Mouse (Mus musculus): ENCODE measurements around the gene Lax1. TPM values are rescaled to one million over a fixed set of nuclear protein-coding genes. Genes with fewer than 3 reads are reported as not detected.

The Lax1 gene
- total RNA-seq, 2 experiments from 2014 or later = 0.63 to 0.75 TPM

- no peak for DNase-seq (ENCODE audit: extremely low spot score in 1 of 2, low spot score in 2 of 2)
- intact Hi-C loops (cut with DNase I) = no loop called here
Observed at GRCm38 (mm10) chr1:133656811-133657210, 33.1 kb downstream of the Lax1 start.

DNA sequence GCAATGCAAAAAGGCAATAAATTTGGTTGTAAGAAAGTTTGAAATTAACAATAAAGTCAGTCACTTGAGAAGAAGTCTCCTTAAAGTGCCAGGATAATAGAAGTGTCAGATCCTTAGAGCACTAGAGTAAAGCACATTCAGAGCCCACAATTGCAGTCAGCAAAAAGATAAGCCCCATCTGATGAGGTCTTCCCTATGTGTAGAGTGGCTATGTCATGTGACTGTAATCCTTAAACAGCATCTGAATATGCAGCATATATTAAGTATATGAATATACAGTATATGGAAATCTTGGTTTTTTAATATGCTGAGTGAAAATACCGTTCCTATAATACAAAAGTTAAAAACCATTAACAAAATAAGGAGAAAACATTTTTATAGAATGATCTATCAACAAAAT lies 36.9 kb downstream of the Lax1 start:
- DNase-seq (ENCODE audit: extremely low spot score in 1 of 2, low spot score in 2 of 2) = no peak
- intact Hi-C loops (cut with DNase I) = no loop called here

DNA sequence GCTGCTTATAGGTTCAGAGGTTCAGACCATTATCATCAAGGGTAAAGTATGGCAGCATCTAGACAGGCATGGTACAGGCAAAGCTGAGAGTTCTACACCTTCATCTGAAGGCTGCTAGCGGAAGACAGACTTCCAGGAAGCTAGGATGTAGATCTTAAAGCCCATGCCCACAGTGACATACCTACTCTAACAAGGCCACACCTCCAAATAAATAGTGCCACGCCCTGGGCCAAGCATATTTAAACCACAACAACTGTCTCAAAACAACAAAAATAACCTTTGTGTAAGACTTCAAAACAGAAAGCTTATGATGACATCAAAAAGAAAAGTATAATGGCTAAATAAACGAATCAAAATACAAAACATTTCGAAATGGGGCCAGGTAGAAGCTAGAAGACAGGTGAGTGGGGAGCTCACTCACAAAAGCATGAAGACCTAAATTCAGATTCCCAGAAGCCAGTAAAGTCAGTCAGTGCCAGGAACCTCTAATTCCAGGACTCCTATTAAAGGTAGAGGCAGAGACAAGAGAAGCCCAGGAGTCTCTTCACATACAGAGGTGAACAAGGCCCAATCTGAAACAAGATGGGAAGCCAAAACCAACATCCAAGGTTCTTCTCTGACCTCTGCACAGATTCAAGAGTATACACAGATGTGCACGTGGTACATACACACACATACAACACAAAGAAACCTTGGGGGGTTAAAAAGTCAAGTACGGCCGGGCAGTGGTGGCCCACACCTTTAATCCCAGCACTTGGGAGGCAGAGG lies 39.4 kb downstream of the Lax1 start:
- intact Hi-C loops (cut with DNase I) = no loop called here
- no peak for DNase-seq (ENCODE audit: extremely low spot score in 1 of 2, low spot score in 2 of 2)

DNA sequence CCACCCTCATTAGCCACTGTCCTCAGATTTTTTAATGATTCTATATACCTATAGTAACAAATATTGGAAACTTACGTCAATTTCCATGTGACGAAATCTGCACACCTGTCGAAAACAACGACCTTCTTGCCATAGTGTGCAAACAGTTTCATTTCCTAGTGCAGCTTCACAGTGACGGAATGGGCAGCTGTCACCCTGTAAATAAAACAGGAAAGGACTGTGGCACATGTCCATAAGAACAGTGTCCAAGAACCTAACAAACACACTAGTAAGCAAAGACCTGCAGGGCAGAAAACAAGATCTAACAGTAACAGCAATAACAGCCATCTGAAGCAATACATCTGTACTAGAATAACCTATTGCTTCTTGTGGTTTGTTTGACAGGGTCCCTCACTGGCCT lies 44.3 kb downstream of the Lax1 start:
- intact Hi-C loops (cut with DNase I) = no loop called here
- DNase-seq (ENCODE audit: extremely low spot score in 1 of 2, low spot score in 2 of 2) = no peak

GRCm38 (mm10) chr1:133641163-133641562 lies 48.7 kb downstream of the Lax1 start:
- no peak for DNase-seq (ENCODE audit: extremely low spot score in 1 of 2, low spot score in 2 of 2)
- intact Hi-C loops (cut with DNase I) = no loop called here

- intact Hi-C loops (cut with DNase I) = no loop called here
- DNase-seq (ENCODE audit: extremely low spot score in 1 of 2, low spot score in 2 of 2) = no peak
Observed at GRCm38 (mm10) chr1:133638517-133638916, 51.4 kb downstream of the Lax1 start.

DNA sequence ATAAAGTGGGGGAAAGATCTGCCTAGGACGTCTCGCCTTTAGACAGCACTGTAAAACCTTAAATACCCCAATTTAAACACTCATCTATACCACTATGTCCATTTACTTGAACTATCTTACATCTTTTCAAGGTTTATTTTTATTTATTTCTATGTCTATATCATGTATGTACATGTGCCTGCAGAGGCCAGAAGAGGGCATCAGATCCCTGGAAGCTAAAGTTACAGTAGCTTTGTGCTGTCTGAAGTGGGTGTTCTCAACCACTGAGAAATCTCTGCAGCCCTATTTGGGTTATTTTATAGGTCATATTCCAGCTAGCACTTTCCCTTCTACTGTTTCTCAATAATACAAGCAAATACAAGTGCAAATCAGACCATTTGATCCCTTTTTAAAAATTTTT lies 57.7 kb downstream of the Lax1 start:
- intact Hi-C loops (cut with DNase I) = loop anchor here (5.0 kb wide), 1 partner anchor 415 kb away; no protein-coding TSS in a partner anchor
- DNase-seq (ENCODE audit: extremely low spot score in 1 of 2, low spot score in 2 of 2) = no peak

Small RNA genes lying within 50 kb of the gene (microRNA-seq; reads per million reads assigned to microRNA genes)
- 2.6 reads per million for gene Mir6903

Other genes starting within 250 kb of the Lax1 start
- 10 to 100 TPM; 81.4 to 91.9 TPM for gene Snrpe, start 79.8 kb downstream of the Lax1 start, total RNA-seq (2021)
- 1 to 10 TPM; 5.6 to 6.0 TPM for gene Zbed6, start 29.2 kb downstream of the Lax1 start, total RNA-seq (2021)
- gene Gm38394, start 28.8 kb downstream of the Lax1 start, total RNA-seq (2021) = 10 to 100 TPM; 26.0 to 26.8 TPM
- gene Atp2b4, start 110.9 kb upstream of the Lax1 start, total RNA-seq (2021) = 100 to 1,000 TPM; 257 to 273 TPM
- gene Optc, start 217.9 kb upstream of the Lax1 start, total RNA-seq (2021) = 1 to 10 TPM; 2.0 to 2.1 TPM
- 1 to 10 TPM; 2.4 to 2.9 TPM for gene Prelp, start 231.3 kb upstream of the Lax1 start, total RNA-seq (2021)